ENCODE assay signal across 8 mouse cellular contexts in the genomic region with DNA sequence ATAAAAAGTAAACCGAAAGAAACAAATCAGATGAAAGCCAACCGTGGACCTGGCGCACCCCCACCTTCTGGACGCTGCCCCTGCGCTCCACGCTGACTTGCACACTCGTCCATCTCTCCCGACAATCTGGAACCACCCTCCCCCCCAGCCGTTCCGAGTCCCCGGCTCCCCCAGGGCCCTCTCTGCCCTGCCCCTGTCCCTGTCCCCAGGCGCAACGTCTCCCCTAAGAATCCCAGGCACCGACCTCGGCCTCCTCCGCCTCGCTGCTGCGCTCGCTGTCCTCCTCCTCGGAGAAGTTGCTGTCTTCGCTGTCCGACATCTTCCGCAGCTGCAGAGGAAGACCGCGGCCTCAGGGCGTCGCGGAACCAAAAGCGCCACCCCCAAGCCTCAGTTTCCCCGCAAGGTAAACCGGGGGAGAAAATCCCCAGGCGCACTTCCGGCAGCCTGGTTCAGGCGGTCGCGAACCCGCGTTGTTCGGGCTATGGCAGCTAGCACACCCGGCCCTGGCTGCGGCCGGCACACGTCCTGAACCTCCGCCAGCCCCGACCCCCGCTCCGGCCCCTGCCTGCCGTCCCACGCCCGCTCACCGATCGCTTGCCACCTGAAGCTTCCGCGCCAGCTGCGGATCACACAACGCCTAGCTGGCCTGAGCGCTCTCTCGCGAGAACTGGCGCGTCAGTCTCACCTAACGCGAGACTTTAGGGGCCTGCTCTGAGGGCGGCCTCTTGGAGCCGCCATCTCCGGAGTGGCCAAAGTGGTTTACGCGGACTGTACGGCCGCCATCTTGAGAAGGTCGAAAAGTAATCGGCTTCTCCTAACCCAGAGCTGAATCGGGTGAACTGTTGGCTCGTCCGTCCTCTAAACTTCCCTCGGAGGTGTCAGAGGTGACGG. TPM values are rescaled to one million over a fixed set of nuclear protein-coding genes. Genes with fewer than 3 reads are reported as not detected.
DNase-seq lines count a peak whose midpoint lies in the region; ATAC-seq lines count a peak whose summit lies in the region.

A gene (minus strand): TSS at position 639 of the 891 bp plus-strand sequence.

- peak within 1 kb of the TSS; percentile 72 for H3K9ac ChIP-seq in hindbrain, embryonic 16.5 days (ENCODE audit: low read depth, low read length)

- peak within 1 kb of the TSS; percentile 99 for H3K4me3 ChIP-seq in hindbrain, embryonic 16.5 days (ENCODE audit: low read length)
- peak within 1 kb of the TSS; percentile 71 for H3K4me3 ChIP-seq in macrophage (ENCODE audit: inconsistent target)

- peak within 1 kb of the TSS; percentile 86 for H3K4me2 ChIP-seq in hindbrain, embryonic 16.5 days (ENCODE audit: low read length)

- no peaks in the 10 kb centered on the region for H3K27me3 ChIP-seq in hindbrain, embryonic 16.5 days (replicated peaks; ENCODE audit: control insufficient read depth, insufficient read depth, low read length)

- under 1% methylated on average over 76 of the region's 77 CpGs for WGBS in hindbrain, embryonic 16.5 days
- WGBS in macrophage (ENCODE audit: missing documents): under 1% methylated on average over 62 of the region's 77 CpGs

- no peaks in the 10 kb centered on the region for H3K9me3 ChIP-seq in hindbrain, embryonic 16.5 days (ENCODE audit: control insufficient read depth, low read length)

- peaks cover 12% of the 10 kb centered on the region for H3K4me1 ChIP-seq in hindbrain, embryonic 16.5 days (ENCODE audit: control insufficient read depth, insufficient read depth, low read depth, low read length)

- peak; percentile 99 for ATAC-seq in hindbrain, embryonic 16.5 days

- H3K27ac ChIP-seq in hindbrain, embryonic 16.5 days (ENCODE audit: low read depth, low read length): peak within 1 kb of the TSS; percentile 76
- peak within 1 kb of the TSS; percentile 83 for H3K27ac ChIP-seq in macrophage

- DNase-seq in WW6 (ENCODE audit: low read depth, low spot score): peak; percentile 95
- DNase-seq in cerebellum, postnatal 4 days (ENCODE audit: low spot score in 2 of 2): peak; percentile 91 to 95
- peak; percentile 98 for DNase-seq in gastrocnemius, adult 18-20 months (ENCODE audit: low spot score)
- peak; percentile 96 to 97 for DNase-seq in left cerebral cortex, adult 18-20 months (ENCODE audit: low spot score in 2 of 2)
- peak; percentile 98 for DNase-seq in right cerebral cortex, adult 18-20 months
- peak; percentile 91 for DNase-seq in urinary bladder, postnatal 10 days (ENCODE audit: low spot score)

- H3K36me3 ChIP-seq in hindbrain, embryonic 16.5 days (ENCODE audit: control insufficient read depth, insufficient read depth, low read length): no peaks in the 10 kb centered on the region
- H3K36me3 ChIP-seq in macrophage (ENCODE audit: inconsistent target): no peaks in the 10 kb centered on the region; the same call in 1 of the 2 replicates

- peaks cover 51% of the 10 kb centered on the region for H3K79me2 ChIP-seq in macrophage (ENCODE audit: inconsistent target)

RNA-seq across cellular contexts. Expression of the gene that starts here (rescaled TPM):
- total RNA-seq in gastrocnemius, adult 18-20 months (2021): 10 to 100 TPM; 66.9 to 67.5 TPM
- 94.9 and 112 TPM in 2 replicates for polyA plus RNA-seq in hindbrain, embryonic 16.5 days (2015; fragmentation: Nextera tagmentation; extraction: Ambion mirVana)
- 100 to 1,000 TPM; 116 TPM for total RNA-seq in left cerebral cortex, adult 18-20 months (2021)
- total RNA-seq in macrophage (2018; cell fraction: chromatin; rRNA removed): 100 to 1,000 TPM; 129 to 289 (median 162) TPM
- total RNA-seq in macrophage (2018; cell fraction: cytosol; rRNA removed): 10 to 100 TPM; 61.3 to 84.7 (median 73.0) TPM
- total RNA-seq in macrophage (2018; cell fraction: nucleus; rRNA removed): 100 to 1,000 TPM in 5 of 26 experiments, 10 to 100 TPM in 21; 72.5 to 117 (median 88.0) TPM
- 73.4 to 112 TPM (median 77.6 TPM) in 3 replicates for polyA plus RNA-seq in macrophage (2018)

Comparison
In these comparisons a context has a peak if more than half of its experiments do, and no peak if none do; other contexts are left out.
1. Peak in every context shown above with its lines: DNase-seq, ATAC-seq, H3K4me3 ChIP-seq and H3K27ac ChIP-seq.